Comparison of ENCODE assay signal across 10 mouse cellular contexts in the genomic region with DNA sequence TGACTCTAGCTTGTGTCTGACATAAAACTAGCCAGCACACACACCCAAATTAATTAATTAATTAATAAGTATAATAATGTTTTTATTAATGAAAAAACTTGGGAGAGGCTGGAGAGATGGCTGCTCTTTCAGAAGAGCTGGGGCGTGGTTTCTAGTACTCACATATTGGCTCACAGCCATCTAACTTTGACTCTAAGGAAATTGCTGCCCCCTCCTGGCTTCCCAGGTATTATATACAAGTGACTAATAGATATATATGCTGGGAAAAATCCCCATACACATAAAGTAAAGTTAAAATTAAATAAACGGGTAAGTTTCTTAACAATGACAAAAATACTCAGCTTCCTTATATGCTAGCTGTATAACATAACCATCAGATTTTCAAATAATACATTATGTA. TPM values are rescaled to one million over a fixed set of nuclear protein-coding genes. Genes with fewer than 3 reads are reported as not detected.
A peak's percentile ranks its signal among the peaks of the same experiment; 100 is the strongest.
DNase-seq lines count a peak whose midpoint lies in the region; ATAC-seq and TF ChIP-seq lines count a peak whose summit lies in the region.
"Had no signal": no experiment of that assay in that cellular context is flagged by ENCODE, and none has a peak within 500 bp of the region (broad histone marks: within the 10 kb centered on the region; RNA-seq: fewer than 3 reads in every experiment).

No protein-coding gene starts in this region.

- WGBS in heart, embryonic 11.5 days (ENCODE audit: insufficient replicate concordance): 80% methylated on average over 2 of the region's 2 CpGs
- WGBS in thymus, adult 2 months: 85% methylated on average over 2 of the region's 2 CpGs
- WGBS in forebrain, embryonic 16.5 days: 66% methylated on average over 2 of the region's 2 CpGs
- WGBS in midbrain, embryonic 11.5 days: 85% methylated on average over 2 of the region's 2 CpGs

- no peak for TF ChIP-seq CTCF in thymus, adult 2 months (IDR thresholded peaks at IDR 0.05; ENCODE audit: borderline replicate concordance, control insufficient read depth, extremely low read depth, insufficient read depth, low read length, poor library complexity)

- no peak for ATAC-seq in heart, embryonic 11.5 days (replicated peaks; ENCODE audit: insufficient number of reproducible peaks, low FRiP score, low TSS enrichment)
- no peak for ATAC-seq in forebrain, embryonic 16.5 days
- no peak for ATAC-seq in midbrain, embryonic 11.5 days (ENCODE audit: low FRiP score)

- no peak overlapping the region for H3K4me2 ChIP-seq in heart, embryonic 11.5 days
- no peak overlapping the region for H3K4me2 ChIP-seq in forebrain, embryonic 16.5 days (ENCODE audit: low read length)
- H3K4me2 ChIP-seq in midbrain, embryonic 11.5 days: no peak overlapping the region
- H3K4me2 ChIP-seq: embryonic facial prominence, embryonic 13.5 days had no signal

- TF ChIP-seq POLR2A in thymus, adult 2 months (IDR thresholded peaks at IDR 0.05; ENCODE audit: control insufficient read depth, extremely low read depth, insufficient read depth, low read length, poor library complexity): no peak

- H3K36me3 ChIP-seq in heart, embryonic 11.5 days (ENCODE audit: control insufficient read depth, insufficient read depth, low read length): peaks cover 2% of the 10 kb centered on the region; the same call in 1 of the 2 replicates
- peaks cover 19% of the 10 kb centered on the region for H3K36me3 ChIP-seq in thymus, adult 2 months (ENCODE audit: control insufficient read depth, insufficient read depth, low read length)
- peaks cover 14% of the 10 kb centered on the region for H3K36me3 ChIP-seq in forebrain, embryonic 16.5 days (ENCODE audit: control insufficient read depth, insufficient read depth)
- peaks cover 2% of the 10 kb centered on the region for H3K36me3 ChIP-seq in midbrain, embryonic 11.5 days (ENCODE audit: control insufficient read depth, insufficient read depth, low read length)

- H3K4me3 ChIP-seq in heart, embryonic 11.5 days (ENCODE audit: low read depth, low read length): no peak overlapping the region
- no peak overlapping the region for H3K4me3 ChIP-seq in thymus, adult 2 months (ENCODE audit: control insufficient read depth, insufficient read depth, low read length)
- no peak overlapping the region for H3K4me3 ChIP-seq in forebrain, embryonic 16.5 days (replicated peaks; ENCODE audit: low read length)
- H3K4me3 ChIP-seq in midbrain, embryonic 11.5 days (ENCODE audit: low read depth, low read length): no peak overlapping the region
- H3K4me3 ChIP-seq: embryonic facial prominence, embryonic 13.5 days had no signal

- no peak overlapping the region for H3K9ac ChIP-seq in heart, embryonic 11.5 days (ENCODE audit: low read depth, low read length)
- no peak overlapping the region for H3K9ac ChIP-seq in forebrain, embryonic 16.5 days (replicated peaks; ENCODE audit: low read depth, low read length)
- no peak overlapping the region for H3K9ac ChIP-seq in midbrain, embryonic 11.5 days (ENCODE audit: low read length)
- H3K9ac ChIP-seq: embryonic facial prominence, embryonic 13.5 days had no signal

- H3K4me1 ChIP-seq in heart, embryonic 11.5 days (ENCODE audit: control insufficient read depth, insufficient read depth, low read length): no peaks in the 10 kb centered on the region
- no peaks in the 10 kb centered on the region for H3K4me1 ChIP-seq in thymus, adult 2 months (replicated peaks; ENCODE audit: control insufficient read depth, insufficient read depth, low read length)
- H3K4me1 ChIP-seq in forebrain, embryonic 16.5 days (replicated peaks; ENCODE audit: control insufficient read depth, insufficient read depth, low read length): no peaks in the 10 kb centered on the region
- H3K4me1 ChIP-seq in midbrain, embryonic 11.5 days (ENCODE audit: control insufficient read depth, insufficient read depth, low read length): no peaks in the 10 kb centered on the region
- H3K4me1 ChIP-seq: embryonic facial prominence, embryonic 13.5 days had no signal

- DNase-seq in heart, adult 18-20 months: peak; percentile 43 to 67
- DNase-seq in thymus, adult 2 months: peak; percentile 28
- DNase-seq in thymus, adult 18-20 months: no peak
- peak; percentile 43 to 61 for DNase-seq in kidney, adult 8-10 months
- DNase-seq in thymus, postnatal 25 days: peak; percentile 21
- no peak for DNase-seq in midbrain, embryonic 11.5 days (ENCODE audit: low spot score, missing footprints)

- H3K27me3 ChIP-seq in heart, embryonic 11.5 days (ENCODE audit: control insufficient read depth, insufficient read depth, low read length): no peaks in the 10 kb centered on the region
- no peaks in the 10 kb centered on the region for H3K27me3 ChIP-seq in thymus, adult 2 months (ENCODE audit: control insufficient read depth, insufficient read depth, low read length)
- H3K27me3 ChIP-seq in forebrain, embryonic 16.5 days (replicated peaks; ENCODE audit: control insufficient read depth, insufficient read depth, low read length): no peaks in the 10 kb centered on the region
- H3K27me3 ChIP-seq in midbrain, embryonic 11.5 days (ENCODE audit: control insufficient read depth, insufficient read depth, low read length): no peaks in the 10 kb centered on the region
- H3K27me3 ChIP-seq: embryonic facial prominence, embryonic 13.5 days had no signal

- H3K9me3 ChIP-seq in heart, embryonic 11.5 days (replicated peaks; ENCODE audit: control insufficient read depth, low read length): no peaks in the 10 kb centered on the region
- no peaks in the 10 kb centered on the region for H3K9me3 ChIP-seq in forebrain, embryonic 16.5 days (ENCODE audit: control insufficient read depth, low read length)
- H3K9me3 ChIP-seq in midbrain, embryonic 11.5 days (ENCODE audit: control insufficient read depth, low read length): no peaks in the 10 kb centered on the region
- H3K9me3 ChIP-seq: embryonic facial prominence, embryonic 13.5 days; G1E had no signal

- H3K27ac ChIP-seq in heart, embryonic 11.5 days (ENCODE audit: low read depth, low read length): no peak overlapping the region
- no peak overlapping the region for H3K27ac ChIP-seq in thymus, adult 2 months (ENCODE audit: control insufficient read depth, insufficient read depth, low read length)
- no peak overlapping the region for H3K27ac ChIP-seq in forebrain, embryonic 16.5 days (ENCODE audit: low read length)
- H3K27ac ChIP-seq in midbrain, embryonic 11.5 days (ENCODE audit: low read depth, low read length): no peak overlapping the region
- H3K27ac ChIP-seq: embryonic facial prominence, embryonic 13.5 days had no signal

RNA-seq across cellular contexts. Expression of gene Pcsk7, which starts 28.4 kb away (rescaled TPM):
- 10 to 100 TPM; 13.2 to 13.5 TPM for total RNA-seq in heart, adult 18-20 months (2021)
- polyA plus RNA-seq in heart, embryonic 11.5 days (2014; fragmentation: Nextera tagmentation; extraction: Ambion mirVana): 11.2 and 16.7 TPM in 2 replicates
- polyA plus RNA-seq in thymus, adult 2 months (2012; rRNA removed): 72.8 and 85.1 TPM in 2 replicates
- polyA plus RNA-seq in forebrain, embryonic 16.5 days (2015; fragmentation: Nextera tagmentation; extraction: Ambion mirVana): 22.9 and 30.5 TPM in 2 replicates
- polyA plus RNA-seq in midbrain, embryonic 11.5 days (2014; fragmentation: Nextera tagmentation; extraction: Ambion mirVana): 11.1 and 14.4 TPM in 2 replicates

RNA-seq across cellular contexts. Expression of gene Rnf214, which starts 28.8 kb away (rescaled TPM):
- total RNA-seq in heart, adult 18-20 months (2021): 10 to 100 TPM; 31.7 to 35.2 TPM
- polyA plus RNA-seq in heart, embryonic 11.5 days (2014; fragmentation: Nextera tagmentation; extraction: Ambion mirVana): 39.3 and 45.9 TPM in 2 replicates
- polyA plus RNA-seq in thymus, adult 2 months (2012; rRNA removed): 23.1 and 30.4 TPM in 2 replicates
- polyA plus RNA-seq in forebrain, embryonic 16.5 days (2015; fragmentation: Nextera tagmentation; extraction: Ambion mirVana): 79.6 and 98.3 TPM in 2 replicates
- 73.4 and 81.8 TPM in 2 replicates for polyA plus RNA-seq in midbrain, embryonic 11.5 days (2014; fragmentation: Nextera tagmentation; extraction: Ambion mirVana)

RNA-seq across cellular contexts. Expression of gene Bace1, which starts 39.5 kb away (rescaled TPM):
- total RNA-seq in heart, adult 18-20 months (2021): 10 to 100 TPM; 23.4 to 25.0 TPM
- 17.5 and 19.5 TPM in 2 replicates for polyA plus RNA-seq in heart, embryonic 11.5 days (2014; fragmentation: Nextera tagmentation; extraction: Ambion mirVana)
- 7.7 and 10.1 TPM in 2 replicates for polyA plus RNA-seq in thymus, adult 2 months (2012; rRNA removed)
- 46.9 and 51.7 TPM in 2 replicates for polyA plus RNA-seq in forebrain, embryonic 16.5 days (2015; fragmentation: Nextera tagmentation; extraction: Ambion mirVana)
- polyA plus RNA-seq in midbrain, embryonic 11.5 days (2014; fragmentation: Nextera tagmentation; extraction: Ambion mirVana): 26.9 and 27.1 TPM in 2 replicates

RNA-seq across cellular contexts. Expression of gene Cep164, which starts 49.4 kb away (rescaled TPM):
- total RNA-seq in heart, adult 18-20 months (2021): 1 to 10 TPM; 5.7 to 6.5 TPM
- polyA plus RNA-seq in heart, embryonic 11.5 days (2014; fragmentation: Nextera tagmentation; extraction: Ambion mirVana): 15.2 and 19.8 TPM in 2 replicates
- 32.0 and 35.9 TPM in 2 replicates for polyA plus RNA-seq in thymus, adult 2 months (2012; rRNA removed)
- 11.6 and 17.9 TPM in 2 replicates for polyA plus RNA-seq in forebrain, embryonic 16.5 days (2015; fragmentation: Nextera tagmentation; extraction: Ambion mirVana)
- 12.6 and 14.5 TPM in 2 replicates for polyA plus RNA-seq in midbrain, embryonic 11.5 days (2014; fragmentation: Nextera tagmentation; extraction: Ambion mirVana)

RNA-seq across cellular contexts. Expression of gene Tagln, which starts 57.9 kb away (rescaled TPM):
- 10 to 100 TPM; 68.3 to 71.6 TPM for total RNA-seq in heart, adult 18-20 months (2021)
- 365 and 386 TPM in 2 replicates for polyA plus RNA-seq in heart, embryonic 11.5 days (2014; fragmentation: Nextera tagmentation; extraction: Ambion mirVana)
- 66.3 and 69.5 TPM in 2 replicates for polyA plus RNA-seq in thymus, adult 2 months (2012; rRNA removed)
- polyA plus RNA-seq in forebrain, embryonic 16.5 days (2015; fragmentation: Nextera tagmentation; extraction: Ambion mirVana): 5.0 and 5.6 TPM in 2 replicates
- polyA plus RNA-seq in midbrain, embryonic 11.5 days (2014; fragmentation: Nextera tagmentation; extraction: Ambion mirVana): 27.9 TPM in 2 replicates

Comparison
In these comparisons a context has a peak if more than half of its experiments do, and no peak if none do; other contexts are left out.
1. DNase-seq: peak in heart, adult 18-20 months (2 of 2), thymus, adult 2 months (single experiment), kidney, adult 8-10 months (2 of 2) and thymus, postnatal 25 days (single experiment); none in thymus, adult 18-20 months (0 of 2) and midbrain, embryonic 11.5 days (single experiment).